Mouse (Mus musculus) liver, embryonic 15.5 days (tissue): ENCODE measurements around the gene Ddx46. TPM values are rescaled to one million over a fixed set of nuclear protein-coding genes. Genes with fewer than 3 reads are reported as not detected.

Experiments
- ATAC-seq: fragments of 200-750 bp; cut with Nextera tagmentation; 2 replicates; pipeline ENCODE4 v1.8.0; 2017; ENCODE audit warnings: moderate number of reproducible peaks, mild to moderate bottlenecking, moderate library complexity; ENCODE audit not compliant: insufficient read depth
- H3K27ac ChIP-seq: fragments of 300-500 bp; sonication (generic); replicated peaks from 2 replicates; pipeline ENCODE4 v1.5.1; 2015; ENCODE audit warnings: mild to moderate bottlenecking, inconsistent platforms
- H3K27me3 ChIP-seq: fragments of 300-500 bp; sonication (generic); 2 replicates; pipeline ENCODE4 v1.6.1; 2015; ENCODE audit warnings: mild to moderate bottlenecking, inconsistent platforms
- H3K36me3 ChIP-seq: fragments of 300-500 bp; sonication (generic); replicated peaks from 2 replicates; pipeline ENCODE4 v1.6.1; 2015; ENCODE audit warnings: moderate library complexity, mild to moderate bottlenecking, inconsistent platforms
- H3K4me1 ChIP-seq: fragments of 300-500 bp; sonication (generic); replicated peaks from 2 replicates; pipeline ENCODE4 v1.6.1; 2015; ENCODE audit warnings: inconsistent platforms
- H3K4me2 ChIP-seq: fragments of 300-500 bp; sonication (generic); 2 replicates; pipeline ENCODE4 v1.6.1; 2015; ENCODE audit warnings: moderate library complexity, mild to moderate bottlenecking, inconsistent platforms
- H3K4me3 ChIP-seq: fragments of 300-500 bp; sonication (generic); replicated peaks from 2 replicates; pipeline ENCODE4 v1.5.1; 2015; ENCODE audit warnings: mild to moderate bottlenecking, inconsistent platforms
- H3K9ac ChIP-seq: fragments of 300-500 bp; sonication (generic); 2 replicates; pipeline ENCODE4 v1.6.1; 2015; ENCODE audit warnings: moderate library complexity, mild to moderate bottlenecking, inconsistent platforms
- H3K9me3 ChIP-seq: fragments of 300-500 bp; sonication (generic); replicated peaks from 2 replicates; pipeline ENCODE4 v1.6.1; 2016; ENCODE audit warnings: inconsistent platforms
- WGBS: fragments of 180-500 bp; shearing (Covaris S2); methylation state at CpG from one replicate; pipeline ENCODE4 v1.1.7; 2015; ENCODE audit warnings: mixed read lengths; ENCODE audit not compliant: insufficient replicate concordance; 5-methylcytosine and 5-hydroxymethylcytosine counted together
- polyA plus RNA-seq: library from polyadenylated mRNA; unstranded; fragments of >200 nt; fragmentation: Nextera tagmentation; extraction: Ambion mirVana; gene quantifications from 2 replicates; pipeline ENCODE4 v1.2.1, GENCODE M21; 2015

Gene Ddx46
- polyA plus RNA-seq, result 13.2 and 14.0 TPM in 2 replicates

- peak within 1 kb of the TSS; percentile 98 for H3K4me3 ChIP-seq
- H3K4me1 ChIP-seq, result peaks cover 24% of the 10 kb centered on the region
- WGBS, result 4% methylated on average over 30 of the region's 30 CpGs
- H3K9ac ChIP-seq, result peak within 1 kb of the TSS; percentile 86
- H3K9me3 ChIP-seq, result no peaks in the 10 kb centered on the region
- peak within 1 kb of the TSS; percentile 57 for H3K27ac ChIP-seq
- H3K36me3 ChIP-seq, result peaks cover 52% of the 10 kb centered on the region
- no peaks in the 10 kb centered on the region for H3K27me3 ChIP-seq
- peak; percentile 89 for ATAC-seq
- peak within 1 kb of the TSS; percentile 84 for H3K4me2 ChIP-seq
Measured at GRCm38 (mm10) chr13:55634639-55635127, at the start of gene Ddx46. Gene Ddx46, plus strand, starts transcription at chr13:55635027.

GRCm38 (mm10) chr13:55591961-55592490, 42.8 kb upstream of the Ddx46 start:
- no peak overlapping the region for H3K4me2 ChIP-seq

GRCm38 (mm10) chr13:55592512-55593253, 42.1 kb upstream of the Ddx46 start:
- Histone ChIP-seq H3K36me3 (peaks cover 33% of the 10 kb centered on the region), H3K4me3 (peak overlapping the region; percentile 78), H3K27me3 (peaks cover 15% of the 10 kb centered on the region), H3K9me3 (no peaks in the 10 kb centered on the region), H3K4me1 (peaks cover 17% of the 10 kb centered on the region), H3K4me2 (peak overlapping the region; percentile 81), H3K9ac (peak overlapping the region; percentile 77), H3K27ac (peak overlapping the region; percentile 58; the same call in 1 of the 2 replicates)
- WGBS, result 3% methylated on average over 29 of the region's 29 CpGs
- peak; percentile 94 for ATAC-seq

More at GRCm38 (mm10) chr13:55591961-55592490, 42.8 kb upstream of the Ddx46 start:
- Histone ChIP-seq H3K27me3 (peaks cover 15% of the 10 kb centered on the region), H3K4me3 (peak overlapping the region; percentile 78; the same call in 1 of the 2 replicates), H3K4me1 (peaks cover 17% of the 10 kb centered on the region), H3K27ac (no peak overlapping the region), H3K36me3 (peaks cover 27% of the 10 kb centered on the region), H3K9ac (no peak overlapping the region), H3K9me3 (no peaks in the 10 kb centered on the region)
- 72% methylated on average over 4 of the region's 4 CpGs for WGBS
- no peak for ATAC-seq

GRCm38 (mm10) chr13:55593254-55593747, 41.5 kb upstream of the Ddx46 start:
- H3K36me3 ChIP-seq, result peaks cover 37% of the 10 kb centered on the region
- H3K4me2 ChIP-seq, result peak overlapping the region; percentile 81
- peak; percentile 43 for ATAC-seq
- H3K27ac ChIP-seq, result peak overlapping the region; percentile 58; the same call in 1 of the 2 replicates
- peak overlapping the region; percentile 78 for H3K4me3 ChIP-seq
- peaks cover 17% of the 10 kb centered on the region for H3K4me1 ChIP-seq
- H3K9ac ChIP-seq, result peak overlapping the region; percentile 77
- H3K27me3 ChIP-seq, result peaks cover 15% of the 10 kb centered on the region
- under 1% methylated on average over 31 of the region's 31 CpGs for WGBS
- no peaks in the 10 kb centered on the region for H3K9me3 ChIP-seq

- H3K36me3 ChIP-seq, result peaks cover 37% of the 10 kb centered on the region
- H3K4me1 ChIP-seq, result peaks cover 30% of the 10 kb centered on the region
- no peaks in the 10 kb centered on the region for H3K9me3 ChIP-seq
- H3K4me2 ChIP-seq, result no peak overlapping the region
- ATAC-seq, result no peak
- no peak overlapping the region for H3K9ac ChIP-seq
- H3K4me3 ChIP-seq, result no peak overlapping the region
- no peak overlapping the region for H3K27ac ChIP-seq
- H3K27me3 ChIP-seq, result peaks cover 8% of the 10 kb centered on the region; the same call in 1 of the 2 replicates
- 87% methylated on average over 12 of the region's 12 CpGs for WGBS
Measured at GRCm38 (mm10) chr13:55595375-55595774, 39.5 kb upstream of the Ddx46 start.

- Histone ChIP-seq H3K9ac (no peak overlapping the region), H3K4me1 (peaks cover 41% of the 10 kb centered on the region), H3K9me3 (no peaks in the 10 kb centered on the region), H3K27me3 (0 out of 2 replicates have a peak, but pooled peaks cover 2% of the 10 kb centered on the region), H3K4me3 (no peak overlapping the region), H3K36me3 (peaks cover 37% of the 10 kb centered on the region), H3K4me2 (no peak overlapping the region), H3K27ac (no peak overlapping the region)
- ATAC-seq, result no peak
- WGBS, result 89% methylated on average over 12 of the region's 12 CpGs
Measured at GRCm38 (mm10) chr13:55596802-55597201, 38.0 kb upstream of the Ddx46 start.

GRCm38 (mm10) chr13:55599566-55600540, 35.0 kb upstream of the Ddx46 start, which contains the start of gene B4galt7:
Gene B4galt7, plus strand, starts transcription at chr13:55599896.
- Histone ChIP-seq H3K27ac (peak within 1 kb of the TSS; percentile 59; the same call in 1 of the 2 replicates), H3K4me3 (peak within 1 kb of the TSS; percentile 70), H3K36me3 (peaks cover 36% of the 10 kb centered on the region), H3K4me2 (peak within 1 kb of the TSS; percentile 91), H3K9ac (peak within 1 kb of the TSS; percentile 73), H3K27me3 (no peaks in the 10 kb centered on the region), H3K9me3 (no peaks in the 10 kb centered on the region), H3K4me1 (peaks cover 24% of the 10 kb centered on the region)
- peak; percentile 88 for ATAC-seq
- 6% methylated on average over 51 of the region's 51 CpGs for WGBS

- no peak for ATAC-seq
- WGBS, result 3% methylated on average over 9 of the region's 9 CpGs
- H3K36me3 ChIP-seq, result peaks cover 29% of the 10 kb centered on the region
- H3K9me3 ChIP-seq, result no peaks in the 10 kb centered on the region
- no peaks in the 10 kb centered on the region for H3K27me3 ChIP-seq
- peaks cover 24% of the 10 kb centered on the region for H3K4me1 ChIP-seq
- H3K4me3 ChIP-seq, result peak overlapping the region; percentile 70
- peak overlapping the region; percentile 91 for H3K4me2 ChIP-seq
- peak overlapping the region; percentile 73 for H3K9ac ChIP-seq
- no peak overlapping the region; the same call in 1 of the 2 replicates for H3K27ac ChIP-seq
Measured at GRCm38 (mm10) chr13:55600657-55601056, 34.2 kb upstream of the Ddx46 start.

- WGBS, result 1% methylated on average over 3 of the region's 3 CpGs
- H3K4me3 ChIP-seq, result no peak overlapping the region
- no peak overlapping the region for H3K9ac ChIP-seq
- H3K4me2 ChIP-seq, result peak overlapping the region; percentile 91
- no peak overlapping the region for H3K27ac ChIP-seq
- ATAC-seq, result no peak
- H3K36me3 ChIP-seq, result peaks cover 19% of the 10 kb centered on the region
- H3K27me3 ChIP-seq, result no peaks in the 10 kb centered on the region
- no peaks in the 10 kb centered on the region for H3K9me3 ChIP-seq
- H3K4me1 ChIP-seq, result peaks cover 24% of the 10 kb centered on the region
Measured at GRCm38 (mm10) chr13:55601611-55602010, 33.2 kb upstream of the Ddx46 start.

- H3K4me3 ChIP-seq, result no peak overlapping the region
- ATAC-seq, result no peak
- H3K4me2 ChIP-seq, result no peak overlapping the region
- 76% methylated on average over 3 of the region's 3 CpGs for WGBS
- peaks cover 21% of the 10 kb centered on the region for H3K4me1 ChIP-seq
- H3K36me3 ChIP-seq, result peaks cover 25% of the 10 kb centered on the region; the same call in 1 of the 2 replicates
- no peak overlapping the region for H3K9ac ChIP-seq
- no peak overlapping the region for H3K27ac ChIP-seq
- no peaks in the 10 kb centered on the region for H3K9me3 ChIP-seq
- no peaks in the 10 kb centered on the region for H3K27me3 ChIP-seq
Measured at GRCm38 (mm10) chr13:55604606-55605005, 30.2 kb upstream of the Ddx46 start.
